Mouse (Mus musculus) left cerebral cortex, adult 11 months (tissue): ENCODE data around the gene Rhd.

ENCODE experiments used
- DNase-seq: peaks from one replicate; pipeline ENCODE4 v3.0.0; 2022; ENCODE audit warnings: low spot score

The Rhd gene

DNA sequence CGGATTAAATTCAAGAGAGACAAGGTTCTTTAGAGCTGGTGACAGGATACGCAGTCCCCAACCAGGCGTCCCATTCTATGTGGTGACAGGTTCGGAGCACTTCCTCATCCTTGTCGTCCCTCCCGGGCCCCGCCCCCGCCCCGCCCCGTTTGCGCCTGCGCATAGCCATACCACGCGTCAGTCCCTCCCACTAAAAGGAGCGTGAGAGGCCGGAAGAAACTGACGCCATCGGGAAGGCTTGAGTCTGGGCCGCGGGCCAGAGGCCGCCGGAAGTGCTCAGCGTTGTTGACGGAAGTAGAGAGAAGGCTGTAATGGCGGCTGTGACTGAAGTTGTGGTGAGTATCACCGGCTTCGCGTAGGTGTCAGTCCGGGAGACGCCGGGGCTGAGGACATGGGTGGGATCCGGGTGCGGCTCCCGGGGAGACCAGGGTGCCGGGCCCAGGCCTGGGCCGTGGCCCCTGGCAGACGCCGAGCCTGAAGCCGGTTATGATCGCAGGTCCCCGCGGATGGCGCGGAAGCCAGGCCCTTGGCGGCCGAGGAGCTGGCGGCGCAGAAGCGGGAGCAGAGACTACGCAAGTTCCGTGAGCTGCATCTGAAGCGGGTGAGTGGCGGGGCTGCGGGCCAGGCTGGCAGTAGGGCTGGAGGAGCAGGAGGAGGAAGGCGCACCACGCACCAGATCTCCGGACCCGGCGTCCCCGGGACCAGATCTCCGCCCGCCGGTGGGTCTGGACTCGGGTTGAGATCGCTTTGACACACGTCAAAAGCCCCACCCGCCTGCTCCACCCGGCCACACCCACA is 66.5 kb downstream of the Rhd start, which contains the start of gene Syf2:
Syf2 (plus strand) TSS at position 215 of the 798 bp plus-strand sequence.
- peak; percentile 89 for DNase-seq

DNA sequence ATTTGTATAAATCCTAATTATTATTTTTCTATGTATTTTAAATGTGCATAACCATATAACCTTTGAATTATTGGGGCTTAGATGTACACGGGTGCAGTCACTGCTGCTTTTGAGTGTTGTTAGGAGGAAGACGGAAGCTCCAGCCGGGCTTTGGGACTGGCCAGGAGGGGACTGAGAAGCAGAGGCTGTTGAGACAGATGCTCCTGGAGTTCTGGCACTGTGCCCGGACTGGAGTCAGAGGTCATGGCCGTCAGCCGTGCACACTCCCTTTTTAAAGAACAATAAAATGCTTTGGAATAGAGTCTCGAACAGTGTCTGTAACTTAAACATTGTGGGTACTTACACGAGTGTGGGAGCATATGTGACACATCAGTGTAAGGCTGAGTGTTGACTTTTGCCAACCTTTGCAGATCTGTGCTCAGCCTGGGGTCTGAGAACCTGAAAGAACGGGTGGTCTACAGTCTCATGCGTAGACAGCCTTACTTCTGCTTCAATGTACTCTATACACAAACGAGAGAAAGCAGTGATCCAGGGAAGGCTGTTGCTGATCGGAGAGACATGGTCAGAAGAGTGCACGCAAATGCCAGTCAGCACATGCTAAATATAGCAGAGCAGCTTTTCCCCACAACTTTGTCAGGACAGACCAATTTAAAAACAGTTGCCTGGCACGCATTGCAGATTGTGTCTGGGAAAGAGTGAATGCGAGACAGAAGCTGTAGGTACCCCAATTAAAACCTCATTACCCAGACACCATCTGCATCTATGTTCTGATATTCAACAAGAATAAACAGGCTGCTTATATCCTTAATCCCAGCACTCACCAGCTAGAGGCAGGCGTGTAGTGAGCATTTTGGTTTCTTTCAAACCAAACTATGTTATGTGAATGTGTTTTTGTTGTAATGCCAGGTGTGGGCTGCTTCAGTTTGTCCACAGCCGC is 73.2 kb downstream of the Rhd start:
- no peak for DNase-seq

DNA sequence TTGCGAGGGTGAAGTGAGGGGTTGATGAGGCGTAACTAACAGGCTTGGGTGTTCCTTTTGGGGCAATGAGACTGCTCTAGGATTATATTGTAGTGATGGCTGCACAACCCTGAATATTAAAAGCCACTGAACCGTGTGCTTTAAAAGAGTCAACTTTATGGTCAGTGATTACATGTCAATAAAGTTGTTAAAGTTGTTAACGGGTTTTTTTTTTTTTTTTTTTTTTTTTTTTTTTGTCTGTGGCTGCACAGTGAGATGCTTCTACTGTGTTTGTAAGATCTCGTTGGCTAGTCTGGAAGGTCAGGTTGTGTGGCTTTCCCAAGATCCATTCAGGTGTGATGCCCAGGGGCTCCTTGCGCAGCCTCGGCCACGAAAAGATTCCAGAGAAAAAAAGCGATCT is 75.6 kb downstream of the Rhd start:
- DNase-seq, result no peak

DNA sequence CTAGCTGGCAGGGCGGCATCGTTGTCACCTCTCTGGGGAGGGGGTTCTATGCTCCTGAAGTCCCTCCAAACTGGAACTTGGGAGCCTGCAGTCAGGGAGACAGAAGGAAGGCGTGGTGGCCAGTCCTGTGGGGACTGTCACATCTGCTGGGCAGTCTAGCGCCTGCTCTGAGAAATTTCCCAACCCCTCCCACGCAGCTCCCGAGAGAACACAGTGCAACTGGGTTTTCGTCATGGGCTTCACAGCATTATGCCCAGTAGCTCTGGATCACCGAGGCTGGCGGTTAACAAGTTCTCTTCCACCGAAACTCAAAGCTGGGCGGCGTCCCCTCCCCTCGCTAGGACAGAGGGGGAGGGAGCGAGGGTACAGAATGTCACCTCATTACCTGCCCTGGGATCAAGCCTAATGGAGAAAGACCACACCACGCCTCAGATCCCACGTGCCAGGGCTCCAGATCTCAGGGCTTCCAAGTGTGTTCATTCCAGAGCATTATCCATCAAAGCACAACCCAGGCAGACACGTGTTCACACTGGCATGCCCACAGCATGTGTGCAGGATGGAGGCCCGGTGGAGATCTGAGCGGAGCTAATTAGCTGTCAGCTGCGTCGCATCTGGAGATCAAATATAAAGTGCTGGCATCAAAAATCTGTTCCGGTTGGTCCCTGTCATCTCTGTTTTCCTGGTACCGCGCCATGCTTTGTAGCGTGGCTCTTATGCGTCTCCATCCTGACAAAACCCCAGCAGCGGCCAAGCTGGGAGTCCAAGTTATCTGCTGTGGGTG is 79.6 kb downstream of the Rhd start:
- DNase-seq, result no peak
